In the genomic region with DNA sequence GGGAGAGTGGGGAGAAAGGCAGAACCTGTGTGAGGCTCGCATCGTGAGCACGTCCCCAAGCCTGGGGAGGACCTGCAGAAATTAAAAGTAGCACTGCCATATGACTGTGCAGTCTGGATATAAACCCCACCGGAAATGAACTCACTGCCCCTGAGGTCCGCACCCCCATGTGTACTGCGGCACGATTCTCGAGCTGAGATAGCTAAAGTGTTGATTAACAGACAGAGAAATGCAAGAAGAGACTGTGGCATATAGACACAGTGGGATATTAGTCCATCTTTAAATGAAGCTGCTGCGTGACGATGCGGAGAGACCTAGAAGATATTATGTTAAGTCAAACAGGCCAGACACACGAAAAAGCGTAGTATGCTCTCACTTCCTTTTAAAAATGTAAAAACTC, we compare ENCODE assay signal across 20 mouse cellular contexts.
"Had no signal": no experiment of that assay in that cellular context is flagged by ENCODE, and none has a peak within 500 bp of the region (broad histone marks: within the 10 kb centered on the region; RNA-seq: fewer than 3 reads in every experiment).

No protein-coding gene starts in this region.

- H3K36me3 ChIP-seq: midbrain, embryonic 12.5 days; stomach, embryonic 15.5 days had no signal

- H3K27ac ChIP-seq: liver, embryonic 14.5 days; midbrain, embryonic 12.5 days; neural tube, embryonic 13.5 days; neural tube, embryonic 15.5 days; stomach, embryonic 15.5 days; stomach, postnatal 0 days had no signal

- H3K27me3 ChIP-seq: neural tube, embryonic 13.5 days; neural tube, embryonic 15.5 days; stomach, embryonic 15.5 days had no signal

- H3K4me1 ChIP-seq: midbrain, embryonic 12.5 days; neural tube, embryonic 13.5 days; neural tube, embryonic 15.5 days; stomach, embryonic 15.5 days had no signal

- DNase-seq: lung, adult 18-20 months; lung, embryonic 14.5 days; lung, postnatal 10 days; lung, postnatal 4 days; midbrain, embryonic 14.5 days; retina, postnatal 1 day; right cerebral cortex, adult 18-20 months; right cerebral cortex, postnatal 25 days; right cerebral cortex, postnatal 4 days; spleen, adult 18-20 months; thymus, adult 2 months; thymus, postnatal 25 days; thymus, postnatal 4 days had no signal

- H3K4me3 ChIP-seq: midbrain, embryonic 12.5 days; myocyte; neural tube, embryonic 13.5 days; neural tube, embryonic 15.5 days; stomach, embryonic 15.5 days had no signal

- H3K9me3 ChIP-seq: midbrain, embryonic 12.5 days; neural tube, embryonic 13.5 days; neural tube, embryonic 15.5 days; stomach, embryonic 15.5 days had no signal
